Mouse (Mus musculus): ENCODE measurements around the gene Slc5a5.

DNA sequence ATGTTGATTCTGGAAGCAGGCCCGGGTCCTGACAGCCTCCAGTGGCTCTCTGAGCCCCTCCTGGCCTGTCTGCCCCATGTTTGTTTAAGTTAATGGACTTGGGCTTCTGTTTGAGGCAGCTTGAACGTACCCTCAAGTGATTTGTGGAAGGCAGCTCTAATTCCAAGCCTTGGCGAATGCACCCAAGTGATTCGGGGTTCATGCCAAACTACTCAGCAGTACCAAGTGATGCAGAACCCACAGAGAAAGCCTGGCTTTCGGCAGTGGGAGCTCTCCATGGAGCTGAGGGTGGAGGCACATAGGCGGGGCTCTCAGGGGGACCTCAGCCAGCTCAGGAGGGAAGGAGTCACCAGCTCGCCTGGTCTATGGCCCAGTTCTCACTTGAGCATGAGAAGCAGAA is 42.2 kb upstream of the Slc5a5 start:
- TF ChIP-seq CTCF (IDR thresholded peaks at IDR 0.05; ENCODE audit: low read depth, low read length) (no peak), TAL1 (conservative IDR thresholded peaks at IDR 0.05; ENCODE audit: low read depth, low read length) (no peak), GATA1 (IDR thresholded peaks at IDR 0.05; ENCODE audit: borderline replicate concordance, low read length) (no peak), POLR2AphosphoS5 (IDR thresholded peaks at IDR 0.05; ENCODE audit: insufficient replicate concordance, low read depth, low read length) (no peak), GATA2 (IDR thresholded peaks at IDR 0.05; ENCODE audit: borderline replicate concordance, low read depth, low read length) (no peak)
